Mouse (Mus musculus) urinary bladder, postnatal 10 days (tissue): ENCODE data around the gene Coro2a.
"Not testable (repeated sequence)": the region's sequence is repeated elsewhere in the genome, so short reads cannot be mapped to it uniquely, and the experiment has no call there.

Experiments used
- DNase-seq: peaks from one replicate; pipeline ENCODE4 v3.0.0; 2022; ENCODE audit warnings: low spot score

Gene Coro2a

GRCm38 (mm10) chr4:46613618-46614017 is 11.6 kb upstream of the Coro2a start:
- no peak for DNase-seq

- peak; percentile 54 for DNase-seq
Observed at GRCm38 (mm10) chr4:46611181-46611580, 9.2 kb upstream of the Coro2a start.

DNA sequence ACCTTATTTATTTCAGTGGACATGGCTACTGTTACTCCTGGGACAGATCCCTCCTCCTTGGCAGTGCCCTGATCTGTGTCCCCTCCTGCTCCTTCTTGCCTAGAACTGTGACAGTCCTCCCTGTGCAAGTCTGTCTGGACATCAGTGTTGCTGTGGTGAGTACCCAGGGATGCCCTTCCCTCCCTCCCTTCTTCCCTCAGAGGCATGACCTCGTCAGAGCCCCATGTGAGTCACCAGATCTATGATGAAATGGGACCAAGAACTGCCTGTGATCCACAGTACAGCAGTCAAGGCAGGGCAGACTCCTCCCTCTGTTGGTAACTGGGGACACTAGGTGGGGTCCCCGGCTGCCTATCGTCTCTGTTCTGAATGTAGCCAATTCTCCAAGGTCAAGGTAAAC is 5.6 kb upstream of the Coro2a start:
- no peak for DNase-seq

- no peak for DNase-seq
Observed at GRCm38 (mm10) chr4:46605451-46605850, 3.4 kb upstream of the Coro2a start.

- DNase-seq: peak; percentile 5
Observed at GRCm38 (mm10) chr4:46602704-46603103, 702 bp upstream of the Coro2a start.

DNA sequence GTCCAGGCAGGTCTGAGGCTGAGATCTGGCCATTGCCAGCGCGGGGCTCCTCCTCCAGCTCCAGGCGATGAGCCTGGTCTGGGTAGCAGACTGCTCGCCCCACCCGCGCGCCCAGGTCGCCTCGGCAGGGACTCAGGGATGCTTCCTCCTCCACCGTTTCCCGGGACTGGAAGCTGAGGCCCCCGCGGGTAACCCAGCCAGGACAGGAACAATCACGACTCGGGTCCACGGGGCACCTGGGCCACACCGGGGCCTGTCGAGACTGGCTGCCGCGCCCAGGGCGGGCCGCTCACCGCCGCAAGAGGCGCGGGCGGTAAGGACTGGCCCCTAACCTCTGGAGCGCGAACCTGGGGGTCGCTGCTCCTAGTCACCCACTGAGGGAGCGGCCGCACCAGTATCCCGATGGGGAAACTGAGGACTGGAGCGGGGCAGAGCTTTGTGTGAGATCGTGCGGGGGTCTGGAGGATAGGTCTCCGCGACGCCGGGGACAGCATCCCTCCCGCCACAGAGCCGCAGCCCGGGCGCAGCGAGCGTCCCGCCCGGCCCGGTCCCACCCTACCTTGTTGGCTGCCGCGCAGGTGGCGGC is 651 bp downstream of the Coro2a start:
- peak; percentile 10 for DNase-seq

- no peak for DNase-seq
Observed at GRCm38 (mm10) chr4:46600473-46601257, 1.3 kb downstream of the Coro2a start.

DNA sequence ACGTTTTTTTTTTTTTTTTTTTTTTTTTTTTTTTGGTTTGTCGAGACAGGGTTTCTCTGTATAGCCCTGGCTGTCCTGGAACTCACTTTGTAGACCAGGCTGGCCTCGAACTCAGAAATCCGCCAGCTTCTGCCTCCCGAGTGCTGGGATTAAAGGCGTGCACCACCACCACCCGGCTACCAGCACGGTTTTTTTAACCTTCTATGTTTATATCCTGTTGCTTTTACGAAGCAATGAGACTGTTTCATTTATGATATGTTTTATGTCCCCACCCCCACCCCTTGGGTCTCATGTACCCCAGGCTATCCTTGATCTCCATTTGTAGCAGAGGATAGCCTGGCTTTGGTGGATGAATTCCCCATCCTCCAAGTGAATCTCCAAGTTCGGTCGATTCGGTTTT is 2.4 kb downstream of the Coro2a start:
- DNase-seq: not testable (repeated sequence)

DNA sequence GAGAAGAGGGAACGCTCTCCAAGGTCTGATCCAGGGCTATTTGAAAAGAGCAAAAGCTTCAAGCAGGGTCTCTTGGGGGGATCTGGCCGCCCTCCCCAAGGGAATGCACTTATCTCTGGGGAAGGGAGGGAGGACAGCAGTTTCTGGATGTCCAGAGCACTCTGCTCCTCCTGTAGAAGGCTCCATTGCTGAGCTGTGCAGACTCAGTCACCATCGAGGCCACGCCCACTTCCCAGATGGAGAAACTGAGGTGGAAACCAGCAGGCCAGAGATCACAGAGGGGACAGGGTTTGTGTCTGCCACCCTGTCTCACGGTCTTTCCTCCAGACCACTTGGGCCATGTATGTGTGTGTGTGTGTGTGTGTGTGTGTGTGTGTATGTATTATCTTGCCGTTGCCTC is 3.0 kb downstream of the Coro2a start:
- peak; percentile 8 for DNase-seq

DNA sequence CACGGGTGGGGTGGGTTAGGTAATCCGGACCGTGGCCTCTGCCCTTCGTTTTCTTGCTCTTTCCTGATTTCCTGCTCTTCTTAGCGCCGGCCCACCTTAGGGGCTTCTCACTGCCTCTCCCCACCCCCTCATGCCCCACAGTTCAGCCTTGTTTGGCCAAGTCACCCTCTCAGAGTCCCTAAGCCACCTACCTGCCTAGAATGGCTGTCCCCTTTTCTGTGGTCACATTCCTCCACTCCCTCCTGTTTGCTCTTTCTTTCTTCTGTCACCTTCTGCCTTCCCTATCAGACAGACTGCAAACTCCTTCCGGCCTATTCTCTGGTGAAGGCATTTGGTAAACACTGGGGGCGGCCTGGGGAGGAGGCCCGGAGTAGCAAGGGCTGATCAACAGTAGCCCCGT is 3.9 kb downstream of the Coro2a start:
- peak; percentile 6 for DNase-seq

DNA sequence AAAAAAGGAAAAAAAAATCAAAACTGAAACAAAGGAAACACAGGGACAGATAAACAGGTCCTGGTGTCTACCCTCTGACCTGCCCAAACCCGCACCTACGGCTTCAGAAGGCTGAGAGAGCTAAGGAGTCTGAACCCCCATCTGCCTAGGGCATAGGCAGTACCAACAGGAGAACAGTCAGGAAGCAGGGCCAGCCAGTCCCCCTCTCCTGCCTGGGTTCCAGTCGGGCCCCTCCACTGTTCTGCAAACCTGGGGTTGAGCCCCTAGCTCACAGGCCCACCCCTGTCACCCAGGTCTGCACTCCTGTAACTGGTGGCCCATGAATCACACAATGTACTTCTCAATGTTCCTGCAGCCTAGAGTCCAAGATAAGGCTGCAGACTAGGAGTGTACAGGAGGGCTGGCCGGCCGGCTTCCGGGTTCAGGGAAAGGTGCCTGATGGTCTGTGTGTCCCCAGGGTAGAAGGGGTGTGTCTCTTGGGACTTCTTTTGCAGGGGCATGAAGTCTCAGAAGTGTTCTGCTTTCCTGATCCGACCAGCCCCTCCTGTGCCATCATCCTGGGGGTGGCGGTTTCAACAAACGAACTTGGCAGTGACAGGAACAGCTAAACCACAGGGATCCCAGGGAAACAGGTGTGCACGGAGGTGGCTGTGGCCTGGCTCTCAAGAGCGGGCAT is 4.6 kb downstream of the Coro2a start:
- peak; percentile 6 for DNase-seq

DNA sequence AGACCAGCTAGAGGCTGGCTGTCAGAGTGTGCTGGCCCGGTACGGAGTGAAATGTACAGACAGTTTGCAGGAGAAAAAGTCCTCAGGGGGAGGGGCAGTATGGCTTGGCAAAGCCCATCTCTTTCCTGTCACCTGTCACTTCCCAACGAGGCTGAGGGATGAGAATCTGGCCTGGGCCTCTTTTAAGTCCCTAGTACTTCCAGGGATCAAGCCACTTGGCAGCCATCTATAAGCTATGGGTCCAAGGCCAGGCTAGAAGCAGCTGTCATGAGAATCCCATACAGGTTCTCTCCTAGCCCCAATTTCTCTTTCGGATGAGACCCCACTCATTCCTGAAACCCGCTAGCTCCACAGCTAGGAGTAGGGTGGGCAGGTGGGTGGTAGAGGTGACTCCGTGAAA is 5.6 kb downstream of the Coro2a start:
- no peak for DNase-seq

- no peak for DNase-seq
Observed at GRCm38 (mm10) chr4:46594131-46594530, 7.9 kb downstream of the Coro2a start.

DNA sequence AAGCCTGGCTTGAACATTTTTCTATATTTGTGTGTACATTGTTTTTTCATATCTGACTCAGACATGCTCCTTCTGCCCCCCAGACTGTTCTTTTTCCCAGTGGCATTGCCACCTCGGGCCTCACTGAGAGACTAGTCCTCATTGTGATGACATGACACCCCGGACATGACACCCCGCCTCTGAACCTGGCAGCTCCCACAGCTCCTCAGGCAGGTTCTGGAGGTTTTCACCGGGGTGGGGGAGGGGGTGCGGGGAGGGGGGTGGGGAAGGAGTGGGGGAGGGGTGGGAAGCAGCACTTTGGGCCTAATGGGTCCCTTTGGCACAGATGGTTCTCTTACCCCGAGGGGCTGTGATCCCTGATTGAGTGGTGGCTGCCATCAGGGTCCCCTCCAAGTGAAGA is 8.5 kb downstream of the Coro2a start:
- no peak for DNase-seq

DNA sequence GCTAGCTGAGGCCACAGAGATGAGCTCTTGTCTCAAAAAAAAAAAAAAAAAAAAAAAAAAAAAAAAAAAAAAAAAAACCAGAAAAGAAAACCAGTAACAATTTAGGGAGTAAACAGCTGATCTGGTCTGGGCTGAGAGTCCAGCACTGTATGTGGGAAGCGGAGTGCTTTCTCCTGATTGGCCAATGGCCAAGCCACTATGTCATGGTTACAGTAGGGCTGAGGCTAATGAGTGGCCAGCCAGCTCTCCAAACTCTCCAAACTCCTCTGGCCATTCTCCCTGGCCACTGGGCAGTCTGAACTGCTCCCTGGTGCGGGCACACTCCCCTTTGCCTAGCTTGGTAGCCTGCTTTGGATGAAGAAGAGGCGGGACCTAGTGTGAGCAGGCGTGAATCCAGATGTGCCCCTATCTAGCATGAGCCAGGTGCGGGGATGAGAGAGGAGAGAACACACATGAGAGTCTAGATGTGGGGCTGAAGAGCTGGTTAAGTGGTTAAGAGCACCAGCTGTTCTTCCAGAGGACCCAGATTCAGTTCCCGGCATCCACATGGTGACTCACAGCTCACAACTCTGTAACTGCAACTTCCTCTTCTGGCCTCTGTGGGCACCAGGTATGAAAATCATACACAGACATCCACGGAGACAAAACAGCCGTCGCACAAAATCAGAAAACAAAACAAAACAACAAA is 10.0 kb downstream of the Coro2a start:
- DNase-seq: no peak

DNA sequence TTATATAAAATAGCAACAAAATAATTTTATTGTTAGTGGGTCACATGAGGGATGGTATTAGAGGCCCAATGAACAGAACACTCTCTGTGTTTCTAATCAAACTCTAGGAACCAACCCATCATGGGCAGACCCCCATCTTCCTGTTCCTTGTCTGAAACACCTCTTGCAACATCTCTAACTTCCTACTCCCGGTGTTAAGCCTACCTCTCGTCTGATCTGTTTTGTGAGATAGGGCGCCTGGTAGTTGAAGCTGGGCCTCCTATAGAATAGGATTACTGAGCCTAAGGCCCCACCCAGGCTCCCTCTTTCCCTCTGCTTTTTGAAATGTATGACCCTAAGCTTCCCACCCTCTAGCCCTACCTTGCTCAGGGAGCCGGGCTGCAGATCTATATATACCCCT is 11.2 kb downstream of the Coro2a start:
- no peak for DNase-seq

GRCm38 (mm10) chr4:46589946-46590684 is 11.9 kb downstream of the Coro2a start:
- DNase-seq: no peak

DNA sequence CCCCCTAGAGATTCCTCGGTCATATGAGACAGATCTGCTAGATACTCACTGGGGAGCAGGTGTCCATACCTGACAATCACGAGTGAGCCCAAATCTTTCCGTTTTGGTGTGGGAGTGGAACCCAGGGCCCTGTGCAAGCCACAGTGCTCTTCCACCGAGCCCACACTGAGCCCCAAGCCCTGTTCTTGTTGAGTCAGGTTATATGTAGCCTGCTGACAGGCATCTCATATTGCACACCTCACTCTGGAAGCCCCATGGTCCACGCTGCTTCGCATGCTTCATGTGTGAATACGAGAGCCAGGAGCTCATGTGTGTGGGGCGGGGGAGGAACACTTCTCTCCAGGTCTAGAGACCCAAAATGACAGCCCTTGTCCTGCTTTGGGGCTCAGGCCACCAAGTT is 12.9 kb downstream of the Coro2a start:
- DNase-seq: no peak

- DNase-seq: no peak
Observed at GRCm38 (mm10) chr4:46586473-46586872, 15.5 kb downstream of the Coro2a start.

GRCm38 (mm10) chr4:46585811-46586190 is 16.2 kb downstream of the Coro2a start:
- no peak for DNase-seq

DNA sequence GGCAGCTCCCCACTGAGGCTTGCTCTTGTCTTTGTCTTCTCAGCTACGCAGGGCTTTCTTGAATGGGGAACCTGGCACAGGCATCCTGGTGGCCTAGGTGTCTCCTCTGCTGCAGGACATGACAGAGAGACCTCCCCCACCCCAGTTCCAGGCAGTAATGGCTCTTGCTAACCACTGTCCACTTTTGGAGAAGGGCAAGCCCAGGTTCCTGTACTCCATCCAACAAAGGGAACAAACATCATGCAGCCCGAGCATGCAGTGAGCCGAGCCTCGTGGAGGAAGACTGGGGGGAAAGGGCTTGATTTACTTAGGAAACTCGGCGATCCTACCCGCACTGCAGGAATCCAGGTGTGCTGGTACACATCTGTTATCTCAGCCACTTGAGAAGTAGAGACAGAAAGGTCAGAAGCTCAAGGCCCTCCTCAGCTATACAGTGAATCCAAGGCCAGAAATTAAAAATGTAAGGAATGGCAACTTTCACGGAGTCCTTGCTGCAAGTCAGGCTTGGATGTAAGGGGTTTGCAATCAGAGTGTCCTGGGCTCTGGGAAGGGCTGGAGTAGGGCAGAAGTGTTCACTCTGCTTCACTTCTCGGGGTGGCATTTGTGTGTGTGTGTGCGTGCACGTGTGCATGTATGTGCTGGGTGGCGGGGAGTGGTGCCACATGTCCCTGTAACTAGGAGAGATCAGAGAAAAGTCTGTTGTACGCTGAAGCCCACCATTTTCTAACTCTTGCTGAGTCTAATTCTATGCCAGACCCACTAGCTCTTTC is 16.8 kb downstream of the Coro2a start:
- DNase-seq: no peak
